Mouse (Mus musculus): ENCODE data around the gene Poc1a.

- TF ChIP-seq POLR2A (IDR thresholded peaks at IDR 0.05; ENCODE audit: control insufficient read depth, low read depth, low read length), result no peak
- TF ChIP-seq CTCF (IDR thresholded peaks at IDR 0.05; ENCODE audit: control insufficient read depth, insufficient read depth, insufficient replicate concordance, low read depth, low read length), result no peak
Measured at GRCm38 (mm10) chr9:106359297-106359696, 78.4 kb downstream of the Poc1a start.
